Mouse (Mus musculus) myocyte (in vitro differentiated cells): ENCODE measurements around the gene Aars.

Experiments used
- CEBPB ChIP-seq: IDR thresholded peaks from 2 replicates; pipeline ENCODE4 v1.6.1; 2011; ENCODE audit warnings: mild to moderate bottlenecking, moderate library complexity; ENCODE audit not compliant: poor library complexity, insufficient read depth, severe bottlenecking
- MAX ChIP-seq: IDR thresholded peaks from one replicate; pipeline ENCODE4 v1.6.1; 2011; ENCODE audit warnings: low read depth, mild to moderate bottlenecking, control low read depth
- MYOD1 ChIP-seq, 3 experiments: IDR thresholded peaks; one replicate each; pipeline ENCODE4 v1.6.1; 2011; ENCODE audit warnings: control low read depth in 2 of 3, low read depth in 2 of 3, mild to moderate bottlenecking in 2 of 3, moderate library complexity in 1 of 3; ENCODE audit not compliant: insufficient read length in 2 of 3, control insufficient read depth in 1 of 3
- POLR2A ChIP-seq: IDR thresholded peaks from one replicate; pipeline ENCODE4 v1.6.1; 2011; ENCODE audit warnings: low read depth, mild to moderate bottlenecking, control low read depth, moderate library complexity; ENCODE audit not compliant: insufficient read length
- SRF ChIP-seq: IDR thresholded peaks from one replicate; pipeline ENCODE4 v1.6.1; 2011; ENCODE audit warnings: low read depth; ENCODE audit not compliant: control insufficient read depth, insufficient read length
- TCF12 ChIP-seq: IDR thresholded peaks from one replicate; pipeline ENCODE4 v1.6.1; 2011; ENCODE audit warnings: mild to moderate bottlenecking, control low read depth; ENCODE audit not compliant: poor library complexity, insufficient read depth, severe bottlenecking

DNA sequence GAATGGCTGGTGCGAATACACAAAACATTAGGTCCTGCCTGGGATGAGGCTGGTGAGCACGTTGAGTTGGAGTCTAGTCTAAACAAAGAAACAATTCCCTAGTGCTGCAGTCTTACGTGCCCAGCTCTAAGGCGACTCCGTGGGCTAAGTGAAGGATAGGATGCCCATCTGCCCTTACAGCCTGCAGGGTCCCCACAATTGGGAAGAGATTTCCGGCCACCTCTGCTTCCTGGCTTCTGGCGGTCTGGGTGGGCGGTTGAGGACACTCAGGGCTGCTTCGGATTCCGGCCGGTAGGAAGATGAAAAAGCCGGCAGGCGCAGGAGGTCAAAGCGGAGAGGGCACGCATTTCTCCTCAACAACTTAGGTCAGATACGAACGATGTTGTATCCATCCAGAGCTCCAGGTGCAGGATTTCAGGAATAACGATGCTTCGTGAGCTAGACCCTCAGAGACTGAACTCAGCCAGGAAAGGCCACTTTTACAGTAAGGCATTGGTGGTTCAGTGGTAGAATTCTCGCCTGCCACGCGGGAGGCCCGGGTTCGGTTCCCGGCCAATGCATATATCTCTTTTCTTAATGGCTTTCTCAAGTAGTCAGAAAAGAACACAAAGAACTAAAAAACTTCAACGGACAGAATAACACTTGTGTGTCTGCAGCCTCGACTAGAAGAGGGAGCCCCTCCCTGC, 29.3 kb downstream of the Aars start:
- TF ChIP-seq MYOD1 (IDR thresholded peaks at IDR 0.05; ENCODE audit: control insufficient read depth in 1 of 3, insufficient read length in 2 of 3, low read depth in 2 of 3) = no peak
- TF ChIP-seq POLR2A = no peak
- no peak for TF ChIP-seq CEBPB
- TF ChIP-seq SRF = no peak
- TF ChIP-seq TCF12 = no peak
- no peak for TF ChIP-seq MAX
